Mouse (Mus musculus): ENCODE measurements around the gene Rab22a. TPM values are rescaled to one million over a fixed set of nuclear protein-coding genes. Genes with fewer than 3 reads are reported as not detected.
A peak's percentile ranks its signal among the peaks of the same experiment; 100 is the strongest.
"Not testable (repeated sequence)": the region's sequence is repeated elsewhere in the genome, so short reads cannot be mapped to it uniquely, and the experiment has no call there.

Gene Rab22a
- 10 to 100 TPM; 25.2 to 27.2 TPM for total RNA-seq (2021)
- long read RNA-seq, experiment 1, full-length matches to known transcripts, result 57 of 64 reads
- long read RNA-seq, experiment 1, partial matches to known transcripts, result 1 of 64 reads
- long read RNA-seq, experiment 1, other reads (novel, unspliced or antisense), result 6 of 64 reads
- long read RNA-seq, experiment 2, full-length matches to known transcripts, result 51 of 56 reads
- long read RNA-seq, experiment 2, partial matches to known transcripts, result 1 of 56 reads
- long read RNA-seq, experiment 2, other reads (novel, unspliced or antisense), result 4 of 56 reads

DNA sequence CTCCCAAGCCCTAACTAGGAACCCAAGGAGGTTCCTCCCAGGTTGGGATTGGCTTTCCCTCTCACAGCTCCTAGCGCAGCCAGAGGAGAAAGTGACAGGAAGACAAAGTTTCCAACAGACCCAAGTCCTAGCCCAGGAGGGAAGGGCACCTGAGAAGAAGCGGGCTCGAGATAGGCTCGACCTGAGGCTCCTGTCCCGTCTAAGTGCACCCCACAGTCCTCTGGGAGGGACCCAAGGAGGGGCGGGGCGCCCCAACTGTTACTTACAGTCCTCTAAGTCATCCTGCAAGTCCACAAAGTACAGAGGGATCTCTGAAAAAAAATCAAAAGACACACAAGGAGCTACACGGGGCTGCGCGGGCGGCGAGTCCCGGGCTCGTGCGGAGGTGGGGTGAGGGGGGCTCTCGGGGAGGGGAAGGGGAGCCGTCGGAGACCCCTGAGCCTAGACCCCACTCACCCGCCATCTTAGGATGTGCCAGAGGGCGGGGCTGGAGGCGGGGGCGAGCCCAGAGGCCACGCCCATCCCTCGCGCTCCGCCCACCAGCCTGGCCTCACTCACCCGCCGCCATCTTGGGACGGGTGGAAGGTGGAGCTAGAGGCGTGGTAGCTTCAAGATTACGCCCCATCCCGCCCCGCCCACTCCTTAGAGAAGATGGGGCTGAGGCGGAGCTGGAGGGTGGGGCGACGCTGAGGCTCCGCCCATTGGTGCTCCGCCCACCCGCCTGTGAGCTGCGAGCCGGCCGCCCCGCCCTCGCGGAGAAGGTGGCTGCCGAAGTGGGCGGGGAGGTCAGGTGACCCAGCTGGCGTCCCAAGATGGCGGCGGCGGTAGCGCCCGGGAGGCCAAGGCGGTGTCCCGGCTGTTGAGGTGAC lies at the start of gene Rab22a:
Rab22a (plus strand) TSS at position 704 of the 869 bp plus-strand sequence.
- DNase-seq (ENCODE audit: low spot score in 2 of 2), result peak; percentile 97 to 98
- intact Hi-C loops (cut with DNase I), result no loop called here

DNA sequence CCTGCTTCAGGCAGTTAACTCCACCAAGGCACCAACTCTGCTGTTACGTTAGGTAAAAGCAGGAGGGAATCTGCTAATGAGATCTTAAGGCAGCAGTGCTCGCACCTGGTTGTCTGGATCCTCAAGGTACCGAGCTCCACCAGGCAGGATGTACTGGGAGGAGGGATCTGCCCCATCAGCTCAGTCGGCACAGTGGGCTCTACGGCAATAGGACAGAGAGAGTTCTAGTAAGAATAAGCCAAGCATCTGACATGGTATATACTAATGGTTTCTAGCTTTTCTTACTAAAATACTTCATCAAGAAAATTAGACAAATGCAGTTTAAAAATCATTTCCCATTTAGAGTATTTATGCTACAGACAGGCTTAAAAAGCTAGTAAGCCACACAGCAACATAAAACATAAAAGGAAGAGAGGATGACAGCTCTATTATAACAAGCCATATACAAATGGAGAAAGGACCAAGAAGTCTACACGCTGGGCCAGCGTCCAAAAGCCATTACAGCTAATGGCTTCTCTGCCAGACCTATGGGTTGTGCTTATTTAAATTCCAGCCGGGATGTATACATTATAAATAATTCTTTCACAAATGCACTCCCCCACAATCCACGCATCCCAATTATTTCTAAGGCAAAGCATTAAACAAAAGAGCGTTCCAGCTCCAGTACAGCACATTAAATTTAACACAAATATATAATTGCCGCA lies 44.0 kb upstream of the Rab22a start:
- intact Hi-C loops (cut with DNase I), result no loop called here
- DNase-seq (ENCODE audit: low spot score in 2 of 2), result no peak

GRCm38 (mm10) chr2:173616156-173616555 lies 43.4 kb upstream of the Rab22a start:
- intact Hi-C loops (cut with DNase I), result no loop called here
- DNase-seq (ENCODE audit: low spot score in 2 of 2), result no peak

DNA sequence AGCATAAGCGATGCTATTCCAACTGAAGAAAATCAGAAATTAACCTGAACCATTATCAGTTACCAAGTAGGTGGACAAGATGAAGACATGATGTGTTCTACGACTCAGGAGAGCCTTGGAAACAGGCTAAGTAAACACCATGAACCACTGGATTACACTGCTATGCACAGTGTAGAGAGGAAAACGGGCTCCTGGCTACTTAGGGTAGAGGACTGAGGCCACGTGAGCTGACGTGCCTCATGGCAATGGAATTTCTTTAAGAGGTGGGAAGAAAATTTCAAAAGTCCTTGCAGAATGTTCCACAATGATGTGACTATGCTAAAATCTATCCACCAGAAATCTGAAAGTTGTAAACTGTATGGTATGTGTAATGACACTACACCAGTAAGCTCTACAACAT lies 40.4 kb upstream of the Rab22a start:
- intact Hi-C loops (cut with DNase I), result no loop called here
- no peak for DNase-seq (ENCODE audit: low spot score in 2 of 2)

- intact Hi-C loops (cut with DNase I), result no loop called here
- no peak for DNase-seq (ENCODE audit: low spot score in 2 of 2)
These were observed 38.9 kb upstream of the Rab22a start for GRCm38 (mm10) chr2:173620645-173621044.

- intact Hi-C loops (cut with DNase I), result no loop called here
- no peak for DNase-seq (ENCODE audit: low spot score in 2 of 2)
These were observed 37.4 kb upstream of the Rab22a start for GRCm38 (mm10) chr2:173622173-173622601.

- intact Hi-C loops (cut with DNase I), result no loop called here
- DNase-seq (ENCODE audit: low spot score in 2 of 2), result no peak
These were observed 34.9 kb upstream of the Rab22a start for GRCm38 (mm10) chr2:173624667-173625066.

GRCm38 (mm10) chr2:173625786-173626185 lies 33.8 kb upstream of the Rab22a start:
- intact Hi-C loops (cut with DNase I), result no loop called here
- no peak for DNase-seq (ENCODE audit: low spot score in 2 of 2)

DNA sequence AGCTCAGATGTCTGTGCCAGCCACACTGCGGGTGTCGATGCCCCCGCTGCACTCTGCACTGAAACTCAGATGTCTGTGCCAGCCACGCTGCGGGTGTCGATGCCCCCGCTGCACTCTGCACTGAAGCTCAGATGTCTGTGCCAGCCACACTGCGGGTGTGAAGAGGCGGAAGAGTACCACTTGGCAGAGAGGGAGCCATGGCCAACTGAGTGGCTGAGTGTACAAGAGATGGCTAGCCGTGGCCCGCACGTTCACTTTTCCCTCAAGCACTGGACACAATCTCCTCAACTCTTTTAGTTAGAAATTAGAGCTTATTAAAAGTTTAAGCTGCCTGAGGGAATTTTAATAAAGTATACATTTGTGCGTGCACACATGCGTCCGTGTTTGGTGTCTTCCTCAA lies 25.5 kb upstream of the Rab22a start:
- intact Hi-C loops (cut with DNase I); DNase-seq (ENCODE audit: low spot score in 2 of 2): not testable (repeated sequence)

- intact Hi-C loops (cut with DNase I), result no loop called here
These were observed 18.2 kb upstream of the Rab22a start for GRCm38 (mm10) chr2:173641370-173641769.

GRCm38 (mm10) chr2:173642262-173642999 lies 17.1 kb upstream of the Rab22a start:
- intact Hi-C loops (cut with DNase I), result no loop called here

More at GRCm38 (mm10) chr2:173641370-173641769, 18.2 kb upstream of the Rab22a start:
- DNase-seq (ENCODE audit: low spot score in 2 of 2), result no peak

DNA sequence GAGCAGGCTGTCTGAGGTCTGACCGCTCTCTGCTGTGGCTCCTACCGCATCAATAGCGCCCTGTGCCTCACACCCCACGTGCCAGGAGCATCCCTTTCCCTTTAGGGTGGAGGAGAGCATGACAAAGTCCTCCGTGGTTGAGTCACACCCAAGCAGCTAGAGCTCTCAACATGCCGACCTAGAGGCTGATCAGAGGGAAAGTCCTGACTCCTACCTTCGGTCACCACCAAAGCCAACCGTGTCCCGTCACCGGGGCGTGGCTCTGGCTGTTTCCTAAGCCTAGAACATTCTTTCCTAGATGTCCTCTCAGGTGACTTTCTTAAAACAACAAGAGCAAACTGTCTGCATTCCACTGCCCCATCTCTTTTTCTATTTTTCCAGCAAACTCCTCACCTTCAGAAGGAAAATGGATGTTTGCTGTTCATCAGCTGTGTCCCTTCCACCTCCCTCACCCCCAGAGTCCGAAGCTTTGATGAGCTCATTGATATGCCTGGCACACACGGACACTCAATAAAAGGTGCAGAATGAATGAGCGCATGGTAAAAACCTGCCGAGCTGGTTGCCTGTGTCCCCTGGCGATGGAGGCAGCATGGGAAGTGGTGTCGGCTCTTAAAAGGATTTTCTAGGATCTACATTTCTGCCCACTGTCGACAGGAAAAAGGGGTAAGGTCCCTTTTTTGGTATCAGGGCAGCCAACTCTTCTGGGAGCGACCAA lies 12.2 kb upstream of the Rab22a start:
- intact Hi-C loops (cut with DNase I), result no loop called here
- no peak for DNase-seq (ENCODE audit: low spot score in 2 of 2)

More at GRCm38 (mm10) chr2:173642262-173642999, 17.1 kb upstream of the Rab22a start:
- no peak for DNase-seq (ENCODE audit: low spot score in 2 of 2)

DNA sequence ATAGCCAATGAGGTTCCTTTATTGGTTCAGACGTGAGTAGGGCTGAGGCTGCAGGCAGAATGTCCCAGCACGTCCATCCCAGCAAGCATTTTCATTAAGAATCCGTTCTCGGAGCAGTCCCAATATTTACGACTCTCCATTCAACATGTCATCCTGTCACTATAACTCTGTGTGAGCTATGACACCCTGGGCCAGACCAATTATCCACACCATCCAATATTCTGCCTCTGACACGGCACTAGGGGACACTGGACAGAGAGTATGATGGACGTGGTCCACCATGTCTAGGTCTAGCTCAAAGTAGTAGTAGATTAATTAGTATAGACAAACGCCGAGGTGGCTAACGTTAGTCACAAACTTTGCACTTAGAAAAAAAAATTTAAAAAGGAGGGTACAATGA lies 9.8 kb upstream of the Rab22a start:
- intact Hi-C loops (cut with DNase I), result no loop called here
- no peak for DNase-seq (ENCODE audit: low spot score in 2 of 2)

DNA sequence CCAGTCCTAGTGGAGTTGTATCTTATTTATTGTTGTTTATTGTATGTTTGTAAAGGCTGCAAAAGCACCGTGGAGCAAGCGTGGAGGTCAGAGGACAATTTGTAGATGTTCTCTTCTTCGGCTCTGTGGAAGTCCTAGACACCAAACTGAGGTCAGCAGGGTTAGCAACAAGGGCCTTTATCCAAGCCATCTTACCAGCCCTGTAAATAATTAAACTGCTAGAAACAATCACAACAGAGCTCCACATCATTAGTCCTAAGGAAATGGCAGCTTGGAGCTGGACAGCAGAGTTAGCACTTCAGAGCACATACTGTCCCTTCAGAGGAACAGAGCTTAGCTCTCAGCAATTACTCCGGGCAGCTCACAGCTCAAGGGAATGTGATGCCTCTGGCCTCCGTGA lies 6.0 kb upstream of the Rab22a start:
- DNase-seq (ENCODE audit: low spot score in 2 of 2), result no peak
- intact Hi-C loops (cut with DNase I), result no loop called here

DNA sequence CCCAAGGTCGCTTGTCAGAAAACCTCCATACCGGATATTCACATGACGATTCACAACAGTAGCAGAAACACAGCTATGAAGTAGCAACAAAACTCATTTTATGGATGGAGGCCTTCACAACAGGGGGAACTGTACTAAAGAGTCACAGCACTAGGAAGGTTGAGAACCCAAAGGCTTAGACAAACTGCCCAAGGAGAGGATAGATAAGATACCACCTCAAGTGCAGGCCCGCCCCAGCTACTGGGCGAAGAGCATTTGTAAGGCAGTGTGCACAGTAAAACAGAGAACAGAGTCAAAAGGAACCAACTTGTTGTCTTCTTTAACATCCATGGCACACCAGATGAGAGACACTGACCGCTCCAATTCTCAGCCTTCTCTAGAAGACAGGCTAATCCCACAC lies 1.8 kb upstream of the Rab22a start:
- no peak for DNase-seq (ENCODE audit: low spot score in 2 of 2)
- intact Hi-C loops (cut with DNase I), result no loop called here

DNA sequence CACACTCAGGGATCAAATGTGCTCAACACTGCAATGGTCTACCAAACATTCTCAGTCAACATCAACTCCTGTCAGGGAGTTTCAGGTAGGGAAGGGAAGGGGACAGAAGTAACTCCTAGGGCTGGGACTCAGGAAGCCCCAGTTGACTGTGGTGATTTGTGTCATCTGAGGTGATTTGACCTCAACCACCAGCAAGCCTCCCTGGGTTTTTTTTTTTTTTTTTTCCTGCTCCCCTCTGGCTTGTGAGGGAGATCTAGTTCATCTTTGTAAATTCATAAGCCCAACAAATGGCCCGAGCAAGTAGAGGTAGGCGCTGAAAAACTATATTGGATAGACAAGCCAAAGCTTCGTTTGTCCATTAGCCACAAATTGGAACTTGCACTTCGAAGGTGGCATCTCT lies 1.0 kb upstream of the Rab22a start:
- intact Hi-C loops (cut with DNase I), result no loop called here
- no peak for DNase-seq (ENCODE audit: low spot score in 2 of 2)

DNA sequence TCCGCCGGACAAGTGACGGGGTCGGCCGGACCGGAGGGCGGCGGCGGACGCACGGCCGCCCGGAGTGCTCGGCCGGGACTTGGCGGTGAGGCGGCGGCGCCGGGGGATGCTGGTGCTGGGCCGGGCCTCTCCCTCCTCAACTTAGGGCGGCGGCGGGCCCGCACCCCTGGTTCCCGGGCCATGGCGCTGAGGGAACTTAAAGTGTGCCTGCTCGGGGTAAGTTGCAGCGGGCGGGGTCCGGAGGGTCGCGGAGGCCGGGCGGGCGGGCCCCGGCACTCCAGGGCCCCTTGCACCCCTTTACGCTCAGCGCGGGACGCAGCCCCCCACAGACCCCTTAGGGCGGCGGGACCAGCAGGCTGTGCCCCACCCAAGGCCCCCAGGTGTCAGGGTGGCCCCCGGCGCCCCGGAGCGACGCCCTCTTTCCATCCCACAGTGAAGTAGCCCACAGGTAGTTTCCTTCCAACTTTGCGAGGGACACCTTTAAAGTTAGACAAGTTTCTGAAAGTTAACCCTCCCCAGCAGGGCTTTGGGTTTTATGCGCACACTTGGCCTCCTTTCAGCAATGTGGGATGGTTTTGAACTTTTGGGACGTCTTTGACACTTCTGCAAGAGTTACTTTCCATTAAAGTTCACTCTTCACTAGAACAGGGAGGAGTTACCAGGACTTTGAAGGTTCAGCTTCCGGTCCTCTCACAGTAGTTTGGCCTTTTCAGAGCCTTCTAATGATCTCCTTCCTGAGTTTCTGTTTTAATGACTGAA lies 545 bp downstream of the Rab22a start:
- intact Hi-C loops (cut with DNase I), result no loop called here
- no peak for DNase-seq (ENCODE audit: low spot score in 2 of 2)

- no peak for DNase-seq (ENCODE audit: low spot score in 2 of 2)
- intact Hi-C loops (cut with DNase I), result no loop called here
These were observed 2.8 kb downstream of the Rab22a start for GRCm38 (mm10) chr2:173662255-173662950.

Measured in left cerebral cortex, postnatal 14 days (tissue).